Mouse (Mus musculus): ENCODE data around the gene Scarb1. TPM values are rescaled to one million over a fixed set of nuclear protein-coding genes. Genes with fewer than 3 reads are reported as not detected.
"Not testable (repeated sequence)": the region's sequence is repeated elsewhere in the genome, so short reads cannot be mapped to it uniquely, and the experiment has no call there.

Gene Scarb1
- total RNA-seq (2014; rRNA removed; ENCODE audit: low replicate concordance) (79.8 and 84.2 TPM in 2 replicates), polyA plus RNA-seq (2015; fragmentation: Nextera tagmentation; extraction: Ambion mirVana) (53.7 and 58.2 TPM in 2 replicates)

- Histone ChIP-seq H3K4me3 (ENCODE audit: low read depth, low read length) (peak within 1 kb of the TSS; percentile 85), H3K9me3 (replicated peaks; ENCODE audit: control insufficient read depth, low read length) (no peaks in the 10 kb centered on the region), H3K9ac (replicated peaks; ENCODE audit: low read depth, low read length) (peak within 1 kb of the TSS; percentile 68), H3K36me3 (replicated peaks; ENCODE audit: control insufficient read depth, insufficient read depth, low read length) (no peaks in the 10 kb centered on the region), H3K27ac (ENCODE audit: low read depth) (peak within 1 kb of the TSS; percentile 77), H3K4me1 (ENCODE audit: control insufficient read depth, insufficient read depth) (peaks cover 24% of the 10 kb centered on the region), H3K4me2 (ENCODE audit: low read depth, low read length) (peak within 1 kb of the TSS; percentile 90), H3K27me3 (ENCODE audit: control insufficient read depth, insufficient read depth, low read length) (no peaks in the 10 kb centered on the region)
- 0 out of 2 replicates have a peak, but pooled peaks have one; percentile 4 for TF ChIP-seq CTCF (IDR thresholded peaks at IDR 0.05; ENCODE audit: low read depth)
- TF ChIP-seq EP300 (IDR thresholded peaks at IDR 0.05; ENCODE audit: low read depth) = no peak
- ATAC-seq (ENCODE audit: insufficient read depth, low read depth) (peak; percentile 90), DNase-seq (ENCODE audit: low spot score) (peak; percentile 85)
- under 1% methylated on average over 40 of the region's 42 CpGs for WGBS
Observed at GRCm38 (mm10) chr5:125340547-125341262, at the start of gene Scarb1. TSS of gene Scarb1 (minus strand) at chr5:125341094.

DNA sequence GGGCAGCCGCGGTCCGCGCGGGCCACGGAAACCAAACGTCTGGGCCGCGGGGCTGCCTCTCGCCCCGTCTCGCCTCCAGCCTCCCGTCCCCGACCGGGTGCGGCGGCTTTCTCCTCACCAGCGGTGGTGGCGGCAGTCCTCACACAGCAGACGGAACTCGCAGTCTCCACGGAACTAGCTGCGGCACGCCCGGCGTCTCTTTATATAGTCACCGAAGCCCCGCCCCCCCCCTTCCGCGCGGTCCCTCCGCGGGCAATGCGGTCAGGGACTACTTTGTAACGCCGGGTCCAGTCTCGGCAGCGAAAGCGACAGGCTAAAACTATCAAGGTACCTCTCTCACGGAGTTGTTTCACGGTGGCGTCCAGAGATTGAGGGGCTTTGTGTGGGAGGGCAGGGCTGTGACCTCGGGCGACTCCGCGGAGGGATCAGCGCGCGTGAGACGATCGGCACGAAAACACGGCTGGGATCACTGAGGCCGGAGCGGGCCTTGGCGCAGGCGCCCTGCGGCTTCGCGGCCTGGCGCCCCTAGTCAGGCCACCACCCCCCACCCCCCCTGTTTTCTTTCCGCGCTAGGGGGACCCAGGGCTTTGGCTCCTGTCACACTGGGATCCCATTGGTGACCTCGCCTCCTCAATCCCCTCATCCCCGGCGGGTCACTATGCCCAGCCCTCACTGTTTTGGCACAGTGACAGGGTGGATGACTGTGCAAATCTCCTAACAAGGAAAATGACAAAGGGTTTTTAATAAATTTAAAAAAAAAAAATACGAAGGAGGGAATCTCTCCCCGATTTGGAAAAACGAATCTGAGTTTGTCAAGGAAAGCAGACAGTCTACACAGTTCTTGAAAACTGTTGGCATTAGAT lies 48.9 kb upstream of the Scarb1 start, which contains the start of gene Ubc:
TSS of gene Ubc (minus strand) at position 624 of the 863 bp plus-strand sequence.
- no peaks in the 10 kb centered on the region for H3K9me3 ChIP-seq (replicated peaks; ENCODE audit: control insufficient read depth, low read length)
- under 1% methylated on average over 69 of the region's 69 CpGs for WGBS
- DNase-seq (ENCODE audit: low spot score) = peak; percentile 89
- peak; percentile 51 for ATAC-seq (ENCODE audit: insufficient read depth, low read depth)
- TF ChIP-seq EP300 (IDR thresholded peaks at IDR 0.05; ENCODE audit: low read depth) (no peak; the same call in 1 of the 2 replicates), CTCF (IDR thresholded peaks at IDR 0.05; ENCODE audit: low read depth) (no peak)
- peak within 1 kb of the TSS; percentile 81 for H3K4me3 ChIP-seq (ENCODE audit: low read depth, low read length)
- H3K4me1 ChIP-seq (ENCODE audit: control insufficient read depth, insufficient read depth) = peaks cover 25% of the 10 kb centered on the region
- peaks cover 19% of the 10 kb centered on the region for H3K36me3 ChIP-seq (replicated peaks; ENCODE audit: control insufficient read depth, insufficient read depth, low read length)
- H3K4me2 ChIP-seq (ENCODE audit: low read depth, low read length) = peak within 1 kb of the TSS; percentile 73
- peak within 1 kb of the TSS; percentile 96 for H3K9ac ChIP-seq (replicated peaks; ENCODE audit: low read depth, low read length)
- H3K27me3 ChIP-seq (ENCODE audit: control insufficient read depth, insufficient read depth, low read length) = no peaks in the 10 kb centered on the region
- H3K27ac ChIP-seq (ENCODE audit: low read depth) = peak within 1 kb of the TSS; percentile 97

GRCm38 (mm10) chr5:125389131-125389578 lies 48.3 kb upstream of the Scarb1 start, which contains the start of gene Gm10382:
TSS of gene Gm10382 (plus strand) at chr5:125389322.
- under 1% methylated on average over 41 of the region's 41 CpGs for WGBS
- no peaks in the 10 kb centered on the region for H3K9me3 ChIP-seq (replicated peaks; ENCODE audit: control insufficient read depth, low read length)
- no peak for TF ChIP-seq CTCF (IDR thresholded peaks at IDR 0.05; ENCODE audit: low read depth)
- TF ChIP-seq EP300 (IDR thresholded peaks at IDR 0.05; ENCODE audit: low read depth) = no peak
- peaks cover 25% of the 10 kb centered on the region for H3K4me1 ChIP-seq (ENCODE audit: control insufficient read depth, insufficient read depth)
- H3K9ac ChIP-seq (replicated peaks; ENCODE audit: low read depth, low read length) = peak within 1 kb of the TSS; percentile 96
- no peaks in the 10 kb centered on the region for H3K27me3 ChIP-seq (ENCODE audit: control insufficient read depth, insufficient read depth, low read length)
- H3K27ac ChIP-seq (ENCODE audit: low read depth) = peak within 1 kb of the TSS; percentile 97
- ATAC-seq (ENCODE audit: insufficient read depth, low read depth) = peak; percentile 4; the same call in 1 of the 2 replicates
- DNase-seq (ENCODE audit: low spot score) = peak; percentile 84
- H3K4me3 ChIP-seq (ENCODE audit: low read depth, low read length) = peak within 1 kb of the TSS; percentile 81
- peaks cover 23% of the 10 kb centered on the region for H3K36me3 ChIP-seq (replicated peaks; ENCODE audit: control insufficient read depth, insufficient read depth, low read length)
- H3K4me2 ChIP-seq (ENCODE audit: low read depth, low read length) = peak within 1 kb of the TSS; percentile 73

DNA sequence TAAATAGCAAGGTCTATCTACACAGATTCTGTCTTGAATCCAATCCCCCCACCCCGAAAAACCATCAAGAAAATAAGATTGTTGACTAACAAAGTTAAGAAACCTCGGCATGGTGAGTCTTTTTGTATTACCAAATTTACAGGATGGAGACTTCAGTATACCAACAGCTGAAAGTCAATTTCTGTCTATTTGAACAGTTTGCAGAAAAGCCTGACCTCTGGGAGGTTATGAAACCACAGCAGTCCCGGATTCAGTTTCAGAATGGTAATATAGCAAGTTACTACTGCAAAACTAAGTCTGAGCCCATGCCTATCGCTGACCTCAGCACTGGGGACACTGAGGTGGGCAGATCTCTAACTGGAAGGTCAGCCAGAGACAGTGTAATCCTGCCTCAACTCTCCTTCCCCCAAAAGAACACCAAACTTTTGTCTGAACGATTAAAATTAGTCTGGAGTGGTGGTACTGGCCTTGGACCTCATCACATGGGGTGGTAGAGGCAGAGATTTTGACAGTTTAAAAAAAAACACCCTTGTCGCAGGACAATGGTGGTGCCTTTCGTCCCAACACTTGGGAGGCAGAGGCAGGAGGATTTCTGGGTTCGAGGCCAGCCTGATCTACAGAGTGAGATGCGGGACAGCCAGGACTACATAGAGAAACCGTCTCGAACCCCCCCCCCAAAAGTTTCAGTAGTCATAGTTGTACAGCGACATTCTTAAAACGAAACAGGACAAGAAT lies 47.6 kb upstream of the Scarb1 start:
- Histone ChIP-seq H3K36me3 (replicated peaks; ENCODE audit: control insufficient read depth, insufficient read depth, low read length) (peaks cover 23% of the 10 kb centered on the region), H3K9ac (replicated peaks; ENCODE audit: low read depth, low read length) (peak overlapping the region; percentile 96), H3K9me3 (replicated peaks; ENCODE audit: control insufficient read depth, low read length) (no peaks in the 10 kb centered on the region), H3K4me2 (ENCODE audit: low read depth, low read length) (peak overlapping the region; percentile 73), H3K4me3 (ENCODE audit: low read depth, low read length) (peak overlapping the region; percentile 81), H3K27ac (ENCODE audit: low read depth) (peak overlapping the region; percentile 97), H3K27me3 (ENCODE audit: control insufficient read depth, insufficient read depth, low read length) (no peaks in the 10 kb centered on the region), H3K4me1 (ENCODE audit: control insufficient read depth, insufficient read depth) (peaks cover 20% of the 10 kb centered on the region)
- TF ChIP-seq EP300 (IDR thresholded peaks at IDR 0.05; ENCODE audit: low read depth) = 0 out of 2 replicates have a peak, but pooled peaks have one; percentile 32
- no peak for TF ChIP-seq CTCF (IDR thresholded peaks at IDR 0.05; ENCODE audit: low read depth)
- 8% methylated on average over 13 of the region's 13 CpGs for WGBS
- DNase-seq (ENCODE audit: low spot score) (no peak), ATAC-seq (ENCODE audit: insufficient read depth, low read depth) (no peak)

- H3K27ac ChIP-seq (ENCODE audit: low read depth); DNase-seq (ENCODE audit: low spot score); H3K4me3 ChIP-seq (ENCODE audit: low read depth, low read length); H3K9ac ChIP-seq (replicated peaks; ENCODE audit: low read depth, low read length); H3K9me3 ChIP-seq (replicated peaks; ENCODE audit: control insufficient read depth, low read length); H3K27me3 ChIP-seq (ENCODE audit: control insufficient read depth, insufficient read depth, low read length); ATAC-seq (ENCODE audit: insufficient read depth, low read depth): not testable (repeated sequence)
- WGBS = 55% methylated on average over 5 of the region's 6 CpGs
- Histone ChIP-seq H3K36me3 (replicated peaks; ENCODE audit: control insufficient read depth, insufficient read depth, low read length) (peaks cover 23% of the 10 kb centered on the region), H3K4me2 (ENCODE audit: low read depth, low read length) (peak overlapping the region; percentile 30; the same call in 1 of the 2 replicates), H3K4me1 (ENCODE audit: control insufficient read depth, insufficient read depth) (peaks cover 15% of the 10 kb centered on the region)
Observed at GRCm38 (mm10) chr5:125387295-125387694, 46.4 kb upstream of the Scarb1 start.

Measured in heart, postnatal 0 days (tissue).